Mouse (Mus musculus): ENCODE results near the gene Shisa2. TPM values are rescaled to one million over a fixed set of nuclear protein-coding genes. Genes with fewer than 3 reads are reported as not detected.

Shisa2 gene
- 5.0 and 6.2 TPM in 2 replicates for polyA plus RNA-seq (2015; fragmentation: Nextera tagmentation; extraction: Ambion mirVana)

DNA sequence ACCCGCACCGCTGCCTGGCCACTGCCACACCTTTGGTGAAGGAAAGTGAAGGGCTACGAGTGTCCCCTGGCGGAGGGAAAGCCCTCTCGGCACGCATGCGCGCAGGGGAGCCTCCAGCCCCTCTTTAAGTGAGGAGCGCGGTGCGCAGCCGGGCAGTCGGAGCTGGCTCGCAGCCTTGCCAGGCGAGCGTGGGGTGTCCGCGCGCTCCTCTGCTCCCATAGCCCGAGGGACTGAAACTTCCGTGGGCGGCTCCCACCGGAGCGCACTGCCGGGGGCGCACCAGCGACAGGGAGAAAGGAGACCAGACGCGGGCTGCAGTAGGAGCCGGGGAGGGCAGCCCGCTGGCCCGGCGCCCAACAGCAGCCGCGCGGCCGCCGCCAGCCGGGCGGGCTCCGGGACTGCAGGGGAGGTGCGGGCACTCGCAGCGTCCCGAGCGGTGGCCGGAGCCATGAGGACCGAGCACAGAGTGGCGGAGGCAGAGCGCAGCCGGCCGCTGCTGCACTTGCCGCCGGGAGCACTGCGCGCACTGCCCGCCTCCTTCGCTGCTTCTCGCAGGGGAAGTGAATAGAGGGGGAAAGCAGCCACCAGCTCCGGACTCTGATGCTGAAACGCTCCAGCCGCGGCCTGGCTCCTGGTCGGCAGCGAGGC is at the start of gene Shisa2:
TSS of gene Shisa2 (plus strand) at position 151 of the 648 bp plus-strand sequence.
- H3K4me2 ChIP-seq, result peak within 1 kb of the TSS; percentile 79
- ATAC-seq (replicated peaks), result peak; percentile 93
- H3K27ac ChIP-seq, result peak within 1 kb of the TSS; percentile 73
- H3K4me1 ChIP-seq, result peaks cover 31% of the 10 kb centered on the region
- H3K4me3 ChIP-seq, result peak within 1 kb of the TSS; percentile 65
- H3K27me3 ChIP-seq (replicated peaks), result 0 out of 2 replicates have a peak, but pooled peaks cover 10% of the 10 kb centered on the region
- H3K9me3 ChIP-seq, result no peaks in the 10 kb centered on the region
- no peaks in the 10 kb centered on the region for H3K36me3 ChIP-seq (replicated peaks)
- WGBS, result under 1% methylated on average over 65 of the region's 65 CpGs
- peak within 1 kb of the TSS; percentile 44 for H3K9ac ChIP-seq

DNA sequence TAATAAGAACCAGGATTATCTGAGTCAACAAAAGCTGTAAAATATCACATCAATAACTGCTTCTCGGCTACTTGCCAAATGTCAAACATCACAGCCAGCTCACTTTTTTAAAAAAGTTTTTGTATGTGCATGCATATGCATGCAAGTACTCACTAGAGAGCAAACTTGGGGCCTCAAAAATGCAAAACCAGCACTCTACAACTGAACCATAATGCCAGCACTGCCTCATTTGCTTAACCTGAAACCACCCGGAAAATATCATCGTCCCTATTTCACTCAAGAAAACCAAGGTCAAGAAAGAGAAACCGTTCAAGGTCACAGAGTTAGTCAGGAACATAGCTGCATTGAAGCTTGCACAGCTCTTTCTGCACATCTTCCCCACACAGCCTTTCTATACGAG is 48.7 kb upstream of the Shisa2 start:
- ATAC-seq (replicated peaks), result no peak
- 91% methylated on average over 5 of the region's 5 CpGs for WGBS
- no peak overlapping the region for H3K4me2 ChIP-seq
- no peaks in the 10 kb centered on the region for H3K9me3 ChIP-seq
- H3K27ac ChIP-seq, result no peak overlapping the region
- no peak overlapping the region for H3K4me3 ChIP-seq
- peaks cover 18% of the 10 kb centered on the region; the same call in 1 of the 2 replicates for H3K36me3 ChIP-seq (replicated peaks)
- no peaks in the 10 kb centered on the region for H3K27me3 ChIP-seq (replicated peaks)
- no peaks in the 10 kb centered on the region for H3K4me1 ChIP-seq
- H3K9ac ChIP-seq, result no peak overlapping the region

DNA sequence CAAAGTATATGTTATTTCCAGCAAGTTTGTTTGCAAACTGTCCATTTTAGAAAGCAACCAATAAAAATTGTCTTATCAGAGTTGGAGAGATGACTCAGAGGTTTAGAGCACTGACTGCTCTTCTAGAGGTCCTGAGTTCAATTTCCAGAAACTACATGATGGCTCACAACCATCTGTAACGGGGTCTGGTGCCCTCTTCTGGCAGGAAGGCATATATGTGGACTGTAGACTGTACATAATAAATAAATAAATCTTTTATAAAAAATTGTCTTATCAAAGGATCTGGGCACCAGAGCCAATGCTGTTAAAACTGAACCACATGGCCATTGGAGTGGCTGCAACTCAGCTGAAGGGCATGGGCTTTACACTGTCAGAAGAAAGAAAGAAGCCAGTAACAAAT is 34.5 kb upstream of the Shisa2 start:
- H3K9me3 ChIP-seq, result no peaks in the 10 kb centered on the region
- H3K4me2 ChIP-seq, result no peak overlapping the region
- 83% methylated on average over 1 of the region's 1 CpGs for WGBS
- H3K9ac ChIP-seq, result no peak overlapping the region
- peaks cover 33% of the 10 kb centered on the region; the same call in 1 of the 2 replicates for H3K36me3 ChIP-seq (replicated peaks)
- H3K4me1 ChIP-seq, result 0 out of 2 replicates have a peak, but pooled peaks cover 2% of the 10 kb centered on the region
- H3K27me3 ChIP-seq (replicated peaks), result no peaks in the 10 kb centered on the region
- H3K27ac ChIP-seq, result no peak overlapping the region
- no peak overlapping the region for H3K4me3 ChIP-seq
- no peak for ATAC-seq (replicated peaks)

DNA sequence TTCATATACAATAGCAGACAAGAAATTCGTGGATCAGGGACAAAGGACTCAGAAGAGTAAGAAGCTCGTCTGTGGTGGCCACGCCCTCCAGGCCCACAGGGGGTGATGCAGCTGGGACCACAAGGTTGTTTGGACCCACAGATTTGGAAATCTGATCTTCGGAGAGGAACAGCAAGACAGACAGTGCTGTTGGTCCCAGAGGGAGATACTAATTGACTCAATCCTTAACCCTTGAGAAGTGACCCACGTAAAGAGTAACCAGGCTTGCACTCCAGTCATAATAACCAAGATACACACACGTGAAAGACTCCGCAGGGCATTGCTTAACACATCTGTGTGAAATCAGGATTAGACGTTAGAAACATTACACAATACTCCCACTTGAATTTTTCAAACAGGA is 33.2 kb upstream of the Shisa2 start:
- ATAC-seq (replicated peaks), result no peak
- peaks cover 23% of the 10 kb centered on the region; the same call in 1 of the 2 replicates for H3K36me3 ChIP-seq (replicated peaks)
- H3K27me3 ChIP-seq (replicated peaks), result no peaks in the 10 kb centered on the region
- WGBS, result 74% methylated on average over 8 of the region's 8 CpGs
- H3K9me3 ChIP-seq, result no peaks in the 10 kb centered on the region
- H3K4me1 ChIP-seq, result peaks cover 10% of the 10 kb centered on the region
- H3K27ac ChIP-seq, result no peak overlapping the region
- H3K4me2 ChIP-seq, result no peak overlapping the region
- no peak overlapping the region for H3K9ac ChIP-seq
- H3K4me3 ChIP-seq, result no peak overlapping the region

DNA sequence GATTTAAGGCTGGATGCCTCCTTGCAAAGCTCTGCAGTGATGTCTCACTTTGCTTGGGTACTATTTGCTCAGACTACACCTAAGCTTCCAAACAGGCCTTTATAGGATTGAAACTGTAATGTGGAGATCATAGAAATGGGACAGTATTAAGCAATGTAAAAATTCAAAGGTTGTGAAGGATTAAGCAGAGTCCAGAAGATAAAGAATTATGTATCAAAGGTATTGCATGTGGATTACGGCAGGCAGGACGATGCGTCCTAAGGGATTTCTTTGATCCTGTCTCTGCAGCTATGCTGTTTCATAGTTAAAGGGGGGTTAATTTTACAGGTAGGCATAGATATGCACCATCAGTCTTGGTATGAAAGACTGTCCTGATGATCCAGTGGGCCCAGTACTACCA is 32.5 kb upstream of the Shisa2 start:
- H3K4me1 ChIP-seq, result peaks cover 14% of the 10 kb centered on the region
- no peak overlapping the region for H3K9ac ChIP-seq
- no peaks in the 10 kb centered on the region for H3K9me3 ChIP-seq
- H3K4me3 ChIP-seq, result no peak overlapping the region
- 86% methylated on average over 3 of the region's 3 CpGs for WGBS
- H3K36me3 ChIP-seq (replicated peaks), result peaks cover 22% of the 10 kb centered on the region; the same call in 1 of the 2 replicates
- no peaks in the 10 kb centered on the region for H3K27me3 ChIP-seq (replicated peaks)
- H3K4me2 ChIP-seq, result no peak overlapping the region
- no peak overlapping the region for H3K27ac ChIP-seq
- no peak for ATAC-seq (replicated peaks)

DNA sequence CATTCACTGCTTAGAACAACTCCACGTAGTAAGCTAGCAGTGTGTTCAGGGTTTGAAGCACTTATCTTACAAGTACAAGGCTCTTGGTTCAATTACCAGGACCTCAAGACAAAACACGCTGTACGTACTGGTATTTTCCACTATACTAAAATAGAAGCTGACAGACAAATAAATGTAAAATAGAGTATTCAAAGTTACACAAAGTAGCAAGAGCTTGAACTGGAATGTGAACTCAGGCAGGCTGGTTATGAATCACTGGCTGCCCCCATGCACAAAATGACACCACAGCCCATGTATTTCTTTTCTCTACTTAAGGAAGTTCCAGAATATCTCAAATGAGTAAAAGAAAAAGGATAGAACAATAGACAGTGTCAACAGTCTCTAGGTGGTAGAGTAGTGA is 30.1 kb upstream of the Shisa2 start:
- Histone ChIP-seq H3K9ac (no peak overlapping the region), H3K36me3 (replicated peaks) (0 out of 2 replicates have a peak, but pooled peaks cover 7% of the 10 kb centered on the region), H3K4me1 (peaks cover 18% of the 10 kb centered on the region), H3K9me3 (no peaks in the 10 kb centered on the region), H3K4me3 (no peak overlapping the region), H3K4me2 (no peak overlapping the region), H3K27me3 (replicated peaks) (no peaks in the 10 kb centered on the region), H3K27ac (no peak overlapping the region)
- WGBS, result 90% methylated on average over 3 of the region's 3 CpGs
- no peak for ATAC-seq (replicated peaks)

DNA sequence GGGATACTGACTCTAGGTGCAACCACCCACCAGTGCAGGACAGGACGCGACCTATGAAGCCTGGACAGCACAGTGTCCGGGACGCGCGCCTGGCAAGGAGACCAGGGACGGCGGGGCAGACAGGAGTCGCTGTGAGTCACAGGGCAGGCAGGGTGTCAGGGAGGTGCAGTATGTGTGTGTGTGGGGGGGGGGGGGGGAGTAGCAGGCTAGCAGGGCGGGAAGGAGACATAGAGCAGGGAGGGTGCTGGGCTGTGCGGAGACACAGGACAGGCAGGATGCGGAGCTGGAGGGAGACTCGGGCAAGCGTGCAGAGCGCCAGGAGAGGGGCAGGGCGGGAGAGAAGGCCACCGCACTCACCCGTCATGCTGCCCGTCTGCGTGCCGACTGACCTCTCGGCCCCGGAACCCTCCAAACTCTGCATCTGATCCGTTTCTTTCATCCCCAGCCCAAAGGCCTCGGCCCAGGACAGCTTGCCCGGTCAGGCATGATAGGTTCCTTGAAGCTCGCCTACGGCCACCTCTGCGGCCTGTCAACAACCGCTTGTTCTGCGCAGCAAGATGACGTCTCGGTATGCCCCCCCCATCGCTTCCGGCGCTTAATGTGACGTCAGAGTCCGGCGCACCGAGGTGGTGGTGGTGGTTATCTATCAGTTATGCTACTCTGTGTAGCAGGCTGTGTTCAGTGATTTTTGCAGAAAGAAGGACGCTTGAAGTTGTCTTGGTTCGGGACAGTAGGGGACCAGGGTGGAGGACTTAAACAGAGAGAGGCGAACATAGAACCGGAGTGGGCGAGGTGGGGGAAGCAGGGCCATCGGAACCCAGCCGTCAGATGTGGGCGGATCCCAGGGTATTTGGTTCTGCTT is 27.5 kb upstream of the Shisa2 start, which contains the start of gene Cdadc1:
TSS of gene Cdadc1 (minus strand) at position 562 of the 862 bp plus-strand sequence.
- peak within 1 kb of the TSS; percentile 91 for H3K4me2 ChIP-seq
- no peaks in the 10 kb centered on the region for H3K9me3 ChIP-seq

DNA sequence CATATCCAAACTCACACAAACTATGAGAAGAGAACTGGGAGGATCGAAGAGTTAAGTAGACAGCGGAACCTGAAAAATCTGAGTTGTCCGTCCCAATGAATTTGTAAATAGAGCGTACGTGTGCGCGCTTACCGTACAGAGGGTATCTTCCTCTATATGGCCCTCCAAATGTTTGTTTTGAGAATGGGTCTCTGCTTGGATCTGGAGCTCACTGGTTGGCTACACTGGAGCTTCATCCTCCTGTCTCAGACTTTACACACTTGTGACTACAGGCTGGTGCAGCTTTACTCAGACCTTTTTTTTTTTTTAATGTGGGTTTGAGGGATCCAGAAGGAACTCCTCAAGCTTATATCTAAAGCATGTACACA is 26.9 kb upstream of the Shisa2 start:
- Histone ChIP-seq H3K27me3 (replicated peaks) (no peaks in the 10 kb centered on the region), H3K4me3 (peak overlapping the region; percentile 89), H3K4me1 (peaks cover 18% of the 10 kb centered on the region), H3K9ac (peak overlapping the region; percentile 92), H3K9me3 (no peaks in the 10 kb centered on the region), H3K36me3 (replicated peaks) (0 out of 2 replicates have a peak, but pooled peaks cover 3% of the 10 kb centered on the region), H3K4me2 (peak overlapping the region; percentile 91), H3K27ac (peak overlapping the region; percentile 84)
- WGBS, result 3% methylated on average over 8 of the region's 8 CpGs
- peak; percentile 75 for ATAC-seq (replicated peaks)

More for the DNA sequence above, 27.5 kb upstream of the Shisa2 start, which contains the start of gene Cdadc1:
- Histone ChIP-seq H3K27me3 (replicated peaks) (no peaks in the 10 kb centered on the region), H3K27ac (peak within 1 kb of the TSS; percentile 84), H3K9ac (peak within 1 kb of the TSS; percentile 92), H3K36me3 (replicated peaks) (0 out of 2 replicates have a peak, but pooled peaks cover 3% of the 10 kb centered on the region), H3K4me3 (peak within 1 kb of the TSS; percentile 89), H3K4me1 (peaks cover 18% of the 10 kb centered on the region)
- ATAC-seq (replicated peaks), result peak; percentile 95
- under 1% methylated on average over 47 of the region's 48 CpGs for WGBS

DNA sequence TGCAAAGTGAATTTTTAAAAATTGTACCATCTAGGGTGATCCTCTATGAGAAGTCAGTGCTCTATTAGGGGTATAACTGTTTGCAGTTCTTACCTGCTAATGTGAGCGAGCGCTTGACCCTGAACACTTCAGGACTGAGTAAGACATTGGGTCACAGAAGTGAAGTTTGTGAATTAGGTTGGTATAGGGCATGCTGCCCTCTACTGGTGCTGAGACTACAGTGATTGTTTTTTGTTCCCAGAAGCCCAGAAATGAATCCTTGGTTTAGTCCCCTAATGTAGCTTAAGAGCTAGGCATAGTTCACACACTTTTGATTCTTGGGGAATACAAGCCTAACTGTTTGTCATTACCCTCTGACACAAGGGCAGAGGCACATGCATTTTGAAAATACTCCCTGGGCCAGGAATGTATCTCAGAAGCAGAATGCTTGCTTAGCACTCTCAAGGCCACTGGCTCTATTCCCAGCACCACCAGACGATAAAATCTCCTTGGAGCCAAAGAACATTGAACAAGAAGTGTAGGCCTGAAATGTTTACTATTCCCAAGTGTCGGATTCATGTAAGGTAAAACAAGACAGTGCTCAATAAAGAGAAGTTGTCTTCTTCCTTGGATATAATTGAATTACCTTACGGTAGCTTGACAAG is 21.0 kb upstream of the Shisa2 start:
- H3K36me3 ChIP-seq (replicated peaks), result no peaks in the 10 kb centered on the region
- WGBS, result 73% methylated on average over 5 of the region's 5 CpGs
- ATAC-seq (replicated peaks), result no peak
- no peaks in the 10 kb centered on the region for H3K27me3 ChIP-seq (replicated peaks)
- H3K4me2 ChIP-seq, result no peak overlapping the region
- no peak overlapping the region for H3K4me3 ChIP-seq
- H3K4me1 ChIP-seq, result no peaks in the 10 kb centered on the region
- no peak overlapping the region for H3K9ac ChIP-seq
- H3K27ac ChIP-seq, result no peak overlapping the region
- no peaks in the 10 kb centered on the region for H3K9me3 ChIP-seq

DNA sequence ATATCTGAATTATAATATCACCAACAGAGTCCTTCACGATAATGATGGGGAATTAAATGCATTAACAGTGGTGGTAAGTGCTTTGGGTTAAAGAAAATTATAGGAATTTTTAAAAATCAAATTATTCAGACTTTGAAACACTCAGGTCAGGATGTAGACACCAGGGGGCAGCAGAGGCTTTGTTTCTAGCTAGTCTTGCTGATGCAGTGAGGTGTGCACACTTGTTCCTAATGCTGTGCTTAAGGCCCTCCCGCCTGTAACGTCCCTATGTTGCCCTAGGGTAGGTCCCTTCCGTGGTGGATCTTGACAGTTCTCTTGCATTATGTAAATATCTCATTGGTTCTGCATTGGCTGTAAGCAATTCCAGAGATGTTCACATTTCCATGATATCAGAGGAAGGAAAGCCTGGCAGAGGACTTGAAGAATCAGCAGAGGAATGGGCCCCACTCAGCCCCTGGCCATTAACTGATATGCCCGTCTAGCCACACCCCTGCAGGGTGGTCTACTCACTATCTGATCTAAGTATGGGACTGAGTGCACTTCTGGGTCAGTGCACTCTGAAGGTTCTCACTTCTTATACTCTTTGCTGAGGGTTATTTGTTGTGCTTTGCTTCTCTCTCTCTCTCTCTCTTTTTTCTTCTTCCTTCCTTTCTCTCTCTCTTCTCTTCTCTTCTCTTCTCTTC is 19.3 kb upstream of the Shisa2 start:
- no peaks in the 10 kb centered on the region for H3K4me1 ChIP-seq
- H3K9ac ChIP-seq, result no peak overlapping the region
- H3K27ac ChIP-seq, result no peak overlapping the region
- WGBS, result 21% methylated on average over 5 of the region's 5 CpGs
- no peak overlapping the region for H3K4me3 ChIP-seq
- H3K36me3 ChIP-seq (replicated peaks), result no peaks in the 10 kb centered on the region
- H3K27me3 ChIP-seq (replicated peaks), result no peaks in the 10 kb centered on the region
- no peaks in the 10 kb centered on the region for H3K9me3 ChIP-seq
- 0 out of 2 replicates have a peak, but pooled peaks have one; percentile 72 for ATAC-seq (replicated peaks)
- H3K4me2 ChIP-seq, result no peak overlapping the region

DNA sequence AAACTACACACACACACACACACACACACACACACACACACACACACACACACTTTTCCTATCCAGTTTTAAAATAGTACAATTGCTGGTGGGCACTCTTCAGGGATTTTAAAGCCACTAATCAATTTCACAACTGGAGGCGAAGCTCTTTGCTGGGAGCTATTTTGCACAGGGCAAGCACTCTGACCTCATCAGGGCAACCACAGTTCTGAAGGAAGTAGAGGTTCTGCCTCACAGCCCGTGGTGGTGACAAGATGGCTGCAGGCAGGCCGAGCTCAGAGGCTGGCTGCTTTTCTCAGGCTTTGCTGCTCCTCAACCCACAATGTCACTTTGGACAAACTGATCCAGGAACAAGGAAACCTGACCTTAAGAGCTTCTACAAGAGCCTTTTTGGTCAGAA is 18.1 kb upstream of the Shisa2 start:
- no peaks in the 10 kb centered on the region for H3K4me1 ChIP-seq
- H3K4me3 ChIP-seq, result no peak overlapping the region
- no peak overlapping the region for H3K4me2 ChIP-seq
- no peak overlapping the region for H3K9ac ChIP-seq
- H3K36me3 ChIP-seq (replicated peaks), result no peaks in the 10 kb centered on the region
- H3K9me3 ChIP-seq, result no peaks in the 10 kb centered on the region
- ATAC-seq (replicated peaks), result no peak
- 63% methylated on average over 3 of the region's 3 CpGs for WGBS
- H3K27me3 ChIP-seq (replicated peaks), result no peaks in the 10 kb centered on the region
- no peak overlapping the region for H3K27ac ChIP-seq
